Mouse (Mus musculus) megakaryocyte, embryonic 14.5 days (primary cell): ENCODE measurements at regions not wholly inside any gene's neighbourhood (a gene's known extent, or its start where the extent isn't known, plus 50 kb on each side); places are given as distances from the start of the nearest gene placed in this dataset.

Source experiments
- FLI1 ChIP-seq: IDR thresholded peaks from 2 replicates; pipeline ENCODE4 v1.6.1; 2012; ENCODE audit warnings: low read length, inconsistent platforms, mixed read lengths
- GATA1 ChIP-seq: IDR thresholded peaks from 3 replicates; pipeline ENCODE4 v1.6.1; 2012; ENCODE audit warnings: mixed read lengths, low read length, inconsistent platforms, borderline replicate concordance

GRCm38 (mm10) chr9:41526126-41526525 is 364.6 kb upstream of the Ubash3b start:
- TF ChIP-seq GATA1 (no peak), FLI1 (no peak)
